Mouse (Mus musculus) small intestine, adult 2 months (tissue): ENCODE measurements at regions not wholly inside any gene's neighbourhood (a gene's known extent, or its start where the extent isn't known, plus 50 kb on each side); places are given as distances from the start of the nearest gene placed in this dataset.

Experiments used
- H3K27ac ChIP-seq: fragments of 200-500 bp; 2 replicates; pipeline ENCODE4 v1.5.1; 2012; ENCODE audit warnings: low read depth, low read length, control low read depth, inconsistent platforms; ENCODE audit not compliant: insufficient read depth
- H3K27me3 ChIP-seq: fragments of 200-500 bp; 2 replicates; pipeline ENCODE4 v1.6.1; 2012; ENCODE audit warnings: mild to moderate bottlenecking, moderate library complexity, low read length, inconsistent platforms; ENCODE audit not compliant: control insufficient read depth, insufficient read depth
- H3K36me3 ChIP-seq: fragments of 200-500 bp; 2 replicates; pipeline ENCODE4 v1.6.1; 2012; ENCODE audit warnings: mild to moderate bottlenecking, low read length, control low read depth, inconsistent platforms; ENCODE audit not compliant: control insufficient read depth, insufficient read depth
- H3K4me1 ChIP-seq: fragments of 200-500 bp; 2 replicates; pipeline ENCODE4 v1.6.1; 2012; ENCODE audit warnings: low read length, inconsistent platforms, mixed read lengths; ENCODE audit not compliant: control insufficient read depth, insufficient read depth, insufficient read length
- H3K4me3 ChIP-seq: fragments of 200-500 bp; 2 replicates; pipeline ENCODE4 v1.5.1; 2012; ENCODE audit warnings: low read depth, mild to moderate bottlenecking, control low read depth, inconsistent platforms, low read length, moderate library complexity
- CTCF ChIP-seq: fragments of 200-500 bp; IDR thresholded peaks from 2 replicates; pipeline ENCODE4 v1.5.1; 2012; ENCODE audit warnings: low read depth, mild to moderate bottlenecking, control low read depth, inconsistent platforms, low read length, moderate library complexity, mixed read lengths; ENCODE audit not compliant: insufficient replicate concordance, insufficient read length; ENCODE audit errors: extremely low read depth
- POLR2A ChIP-seq: fragments of 200-500 bp; IDR thresholded peaks from 2 replicates; pipeline ENCODE4 v1.6.1; 2012; ENCODE audit warnings: low read depth, mild to moderate bottlenecking, control low read depth, inconsistent platforms, low read length, moderate library complexity
- WGBS: fragments of 180-500 bp; shearing (Covaris S2); methylation state at CpG from one replicate; pipeline ENCODE4 v1.1.7; 2018; 5-methylcytosine and 5-hydroxymethylcytosine counted together

DNA sequence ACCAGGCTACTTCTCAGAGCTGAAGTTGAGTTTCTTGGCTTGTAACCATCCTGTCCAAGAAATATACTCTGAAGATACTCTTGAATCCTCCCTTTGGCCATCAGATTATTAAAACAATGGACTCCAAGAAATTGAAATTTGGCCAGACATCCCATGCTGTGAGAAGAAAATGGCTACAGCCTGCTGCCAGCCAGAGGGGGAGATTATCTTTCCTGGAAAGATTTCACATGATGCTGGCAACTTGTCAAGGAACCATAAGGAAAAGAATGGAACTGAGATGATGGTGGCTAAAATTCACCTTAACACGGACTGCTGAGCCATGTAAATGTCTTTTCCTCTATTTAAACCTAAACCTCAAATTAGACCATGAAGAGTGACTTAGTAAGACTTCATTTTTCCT, 698.7 kb upstream of the Castor2 start:
- WGBS: 24% methylated on average over 1 of the region's 1 CpGs

GRCm38 (mm10) chr5:133389896-133390295, 709.6 kb upstream of the Castor2 start:
- TF ChIP-seq POLR2A: no peak
- H3K36me3 ChIP-seq: no peaks in the 10 kb centered on the region
- WGBS: 75% methylated on average over 4 of the region's 4 CpGs
- H3K27me3 ChIP-seq: no peaks in the 10 kb centered on the region
- H3K4me3 ChIP-seq: no peak overlapping the region
- H3K4me1 ChIP-seq: no peaks in the 10 kb centered on the region
- H3K27ac ChIP-seq: no peak overlapping the region

More for the DNA sequence above, 698.7 kb upstream of the Castor2 start:
- no peak for TF ChIP-seq POLR2A
- no peaks in the 10 kb centered on the region for H3K4me1 ChIP-seq
- H3K27ac ChIP-seq: no peak overlapping the region
- H3K36me3 ChIP-seq: no peaks in the 10 kb centered on the region
- H3K4me3 ChIP-seq: no peak overlapping the region
- no peaks in the 10 kb centered on the region for H3K27me3 ChIP-seq

DNA sequence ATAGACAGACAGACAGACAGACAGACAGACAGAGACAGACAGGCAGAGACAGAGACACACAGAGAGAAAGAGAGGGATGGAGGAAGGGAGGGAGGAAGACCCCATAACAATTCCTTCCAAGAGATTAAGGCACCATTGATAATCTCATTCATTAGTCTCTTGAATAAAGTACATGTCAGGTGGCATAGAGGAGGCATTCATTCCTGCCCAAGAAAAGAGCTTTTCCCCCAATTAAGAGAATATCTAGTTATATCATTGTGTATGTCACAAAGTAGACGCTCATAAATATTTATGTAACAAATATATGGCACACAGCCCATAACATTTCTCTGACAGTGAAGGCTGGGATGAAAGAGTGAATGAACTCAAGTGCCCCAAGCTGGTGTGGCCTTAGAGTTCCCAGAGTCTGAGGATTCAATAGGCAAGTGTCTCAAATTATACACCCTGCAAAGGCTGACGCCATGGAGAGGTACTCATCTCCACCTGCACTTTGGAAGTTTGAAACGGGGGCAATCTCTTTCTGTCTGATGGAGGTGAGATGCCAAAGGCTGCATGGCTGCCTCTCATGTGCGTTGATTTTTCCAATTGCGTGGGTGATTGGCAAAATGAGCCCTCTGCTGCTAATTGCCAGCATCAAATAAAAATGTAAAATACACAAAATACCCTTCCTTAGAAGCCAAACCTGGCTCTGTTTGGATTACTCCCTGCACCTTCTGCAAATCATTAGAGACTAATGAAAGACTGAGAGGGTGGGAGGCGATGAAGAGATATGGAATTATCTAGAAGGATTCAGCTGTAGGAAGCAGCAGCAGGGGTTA, 710.3 kb upstream of the Castor2 start:
- Histone ChIP-seq H3K4me3 (no peak overlapping the region), H3K4me1 (no peaks in the 10 kb centered on the region), H3K36me3 (no peaks in the 10 kb centered on the region), H3K27ac (no peak overlapping the region), H3K27me3 (no peaks in the 10 kb centered on the region)
- WGBS: 75% methylated on average over 6 of the region's 6 CpGs
- TF ChIP-seq CTCF: no peak
- no peak for TF ChIP-seq POLR2A

DNA sequence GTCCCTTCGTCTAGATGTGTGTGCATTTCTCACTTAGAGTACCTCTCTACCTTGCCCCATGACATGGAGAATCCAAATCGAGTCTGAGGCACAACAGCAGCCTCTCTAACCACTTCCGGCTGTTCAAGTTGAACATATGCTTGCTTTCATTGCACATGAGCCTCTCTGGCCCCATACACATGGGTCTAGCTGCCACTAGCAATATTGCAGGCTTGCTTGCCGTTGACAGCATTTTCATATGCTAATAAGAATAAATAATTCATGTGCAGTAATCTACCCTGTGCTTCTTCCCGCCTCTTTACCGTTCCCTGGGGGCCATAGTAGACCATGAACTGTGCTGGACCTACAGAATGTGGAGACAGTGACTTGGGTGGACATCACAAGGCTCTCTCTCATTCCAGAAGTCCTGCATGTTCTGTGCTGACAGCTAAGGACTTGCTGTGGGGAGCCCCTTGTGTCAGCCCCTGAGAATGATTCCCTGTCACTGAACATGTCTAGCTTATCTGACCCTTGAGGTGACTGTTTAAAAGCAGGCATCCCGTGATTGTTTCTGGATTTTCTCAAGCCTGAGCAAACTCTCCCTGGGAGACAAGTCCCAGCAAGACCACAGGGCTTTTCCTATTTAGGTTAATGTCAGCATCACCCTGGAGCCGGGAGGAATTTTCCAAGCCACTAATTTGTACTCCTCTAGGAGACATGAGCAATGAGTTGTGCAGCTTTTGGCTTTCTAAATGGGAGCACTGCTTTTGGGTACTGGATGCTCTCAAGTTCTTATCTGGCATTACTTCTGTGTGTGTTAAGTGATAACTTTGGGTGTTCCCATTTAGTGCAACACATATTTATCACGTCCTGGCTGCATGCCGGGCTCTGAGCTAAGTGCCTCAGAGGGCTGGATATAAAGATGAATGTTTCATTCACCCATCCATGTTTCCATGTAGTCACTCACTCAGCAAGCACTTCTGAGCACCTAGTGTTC, 713.8 kb upstream of the Castor2 start:
- Histone ChIP-seq H3K27ac (no peak overlapping the region), H3K27me3 (no peaks in the 10 kb centered on the region), H3K4me1 (no peaks in the 10 kb centered on the region), H3K4me3 (no peak overlapping the region), H3K36me3 (no peaks in the 10 kb centered on the region)
- 59% methylated on average over 10 of the region's 10 CpGs for WGBS
- TF ChIP-seq CTCF: no peak
- TF ChIP-seq POLR2A: no peak

GRCm38 (mm10) chr5:133365771-133366170, 733.7 kb upstream of the Castor2 start:
- H3K36me3 ChIP-seq: no peaks in the 10 kb centered on the region
- H3K27ac ChIP-seq: no peak overlapping the region
- TF ChIP-seq POLR2A (no peak), CTCF (no peak)
- H3K4me1 ChIP-seq: no peaks in the 10 kb centered on the region
- WGBS: 81% methylated on average over 3 of the region's 3 CpGs
- H3K4me3 ChIP-seq: no peak overlapping the region
- H3K27me3 ChIP-seq: no peaks in the 10 kb centered on the region

DNA sequence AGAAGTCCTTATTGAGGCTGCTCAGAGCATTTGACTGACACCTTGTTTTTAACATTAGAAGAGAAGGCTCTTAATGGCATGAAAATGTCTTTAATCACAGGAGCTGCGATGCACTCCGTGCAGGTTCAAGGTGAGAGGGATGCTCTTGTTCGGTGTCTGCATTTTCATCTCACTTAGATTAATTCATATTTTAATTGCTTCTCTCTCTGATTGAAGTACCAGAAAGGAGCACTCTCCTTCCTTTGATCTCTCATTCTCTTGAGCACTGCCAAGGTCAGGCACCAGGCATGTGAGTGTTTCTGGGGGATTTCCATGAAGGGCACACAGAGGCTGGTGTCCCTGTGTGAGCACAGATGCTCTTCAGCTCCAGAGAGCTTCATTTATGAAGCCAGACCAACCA, 752.0 kb upstream of the Castor2 start:
- TF ChIP-seq CTCF (no peak), POLR2A (no peak)
- WGBS: 89% methylated on average over 3 of the region's 3 CpGs
- Histone ChIP-seq H3K27ac (no peak overlapping the region), H3K4me1 (no peaks in the 10 kb centered on the region), H3K4me3 (no peak overlapping the region), H3K36me3 (no peaks in the 10 kb centered on the region), H3K27me3 (no peaks in the 10 kb centered on the region)

GRCm38 (mm10) chr5:133341973-133342372, 757.5 kb upstream of the Castor2 start:
- no peaks in the 10 kb centered on the region for H3K27me3 ChIP-seq
- no peaks in the 10 kb centered on the region for H3K4me1 ChIP-seq
- TF ChIP-seq POLR2A (no peak), CTCF (no peak)
- no peak overlapping the region for H3K4me3 ChIP-seq
- no peaks in the 10 kb centered on the region for H3K36me3 ChIP-seq
- H3K27ac ChIP-seq: no peak overlapping the region
- 73% methylated on average over 3 of the region's 3 CpGs for WGBS
